Mouse (Mus musculus) CH12.LX (cell line): ENCODE data around the gene Camkk1.

ENCODE experiments used
- CHD1 ChIP-seq: IDR thresholded peaks from 2 replicates; pipeline ENCODE4 v1.6.1; 2012; ENCODE audit warnings: low read depth, low read length, improper control_type of control experiment, inconsistent platforms
- CTCF ChIP-seq, 2 experiments: IDR thresholded peaks in 1 of 2; conservative IDR thresholded peaks in 1 of 2; 2 replicates each; pipeline ENCODE4 v1.5.1; 2011 to 2012; ENCODE audit warnings: low read depth in 2 of 2, low read length in 2 of 2, improper control_type of control experiment in 1 of 2, inconsistent platforms in 1 of 2, mild to moderate bottlenecking in 1 of 2, moderate library complexity in 1 of 2
- EP300 ChIP-seq: IDR thresholded peaks from 2 replicates; pipeline ENCODE4 v1.6.1; 2011; ENCODE audit warnings: low read length, improper control_type of control experiment
- GABPA ChIP-seq: IDR thresholded peaks from 2 replicates; pipeline ENCODE4 v1.6.1; 2012; ENCODE audit warnings: low read depth, low read length, improper control_type of control experiment, inconsistent platforms; ENCODE audit not compliant: insufficient replicate concordance
- POLR2A ChIP-seq: IDR thresholded peaks from 2 replicates; pipeline ENCODE4 v1.6.1; 2011; ENCODE audit warnings: low read depth, mild to moderate bottlenecking, improper control_type of control experiment, low read length
- ZNF384 ChIP-seq: IDR thresholded peaks from 2 replicates; pipeline ENCODE4 v1.6.1; 2012; ENCODE audit warnings: low read depth, low read length, improper control_type of control experiment, inconsistent platforms

DNA sequence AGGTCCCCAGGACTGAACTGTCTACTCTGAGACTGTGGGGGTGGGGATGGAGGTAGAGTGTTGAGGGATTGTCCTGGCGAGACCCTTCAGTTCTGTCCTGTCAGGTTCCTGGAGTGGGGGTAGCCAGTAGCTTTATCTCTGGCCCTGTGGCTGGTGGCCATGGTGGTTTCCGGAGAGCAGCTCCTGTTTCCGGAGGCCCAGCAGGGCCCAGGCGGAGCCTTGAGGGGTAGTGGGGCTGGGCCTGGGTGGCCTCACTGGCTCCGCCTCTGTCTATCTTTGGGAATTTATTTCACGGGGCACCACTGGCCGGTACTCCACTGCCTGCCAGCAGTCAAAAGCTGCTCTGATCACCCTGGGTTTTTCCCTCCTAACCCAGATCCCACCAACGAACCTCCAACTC is 20.0 kb upstream of the Camkk1 start, which contains the start of gene P2rx1:
- peak in 1 of 2 experiments; percentile 46; a peak in 2 of 4 replicates for TF ChIP-seq CTCF (conservative IDR thresholded peaks at IDR 0.05 in 1 of 2, IDR thresholded peaks at IDR 0.05 in 1 of 2; ENCODE audit: low read depth in 2 of 2, low read length in 2 of 2)
- TF ChIP-seq EP300: peak; percentile 59; the same call in 1 of the 2 replicates
- TF ChIP-seq CHD1: no peak
- no peak; the same call in none of the 2 replicates for TF ChIP-seq POLR2A
- TF ChIP-seq GABPA: no peak
- no peak for TF ChIP-seq ZNF384
